Mouse (Mus musculus) midbrain, embryonic 13.5 days (tissue): ENCODE results near the gene Sart1. TPM values are rescaled to one million over a fixed set of nuclear protein-coding genes. Genes with fewer than 3 reads are reported as not detected.

ENCODE experiments used
- ATAC-seq: fragments of 200-750 bp; cut with Nextera tagmentation; 2 replicates; pipeline ENCODE4 v1.8.0; 2017; ENCODE audit warnings: mild to moderate bottlenecking, moderate TSS enrichment, moderate library complexity
- H3K27ac ChIP-seq: fragments of 300-500 bp; sonication (generic); 2 replicates; pipeline ENCODE4 v1.5.1; 2015; ENCODE audit warnings: inconsistent platforms, mild to moderate bottlenecking, moderate library complexity
- H3K27me3 ChIP-seq: fragments of 300-500 bp; sonication (generic); 2 replicates; pipeline ENCODE4 v1.6.1; 2015; ENCODE audit warnings: mild to moderate bottlenecking, inconsistent platforms
- H3K36me3 ChIP-seq: fragments of 300-500 bp; sonication (generic); 2 replicates; pipeline ENCODE4 v1.6.1; 2015; ENCODE audit warnings: mild to moderate bottlenecking, inconsistent platforms
- H3K4me1 ChIP-seq: fragments of 300-500 bp; sonication (generic); replicated peaks from 2 replicates; pipeline ENCODE4 v1.6.1; 2015; ENCODE audit warnings: inconsistent platforms
- H3K4me2 ChIP-seq: fragments of 300-500 bp; sonication (generic); replicated peaks from 2 replicates; pipeline ENCODE4 v1.6.1; 2015; ENCODE audit warnings: moderate library complexity, mild to moderate bottlenecking, inconsistent platforms
- H3K4me3 ChIP-seq: fragments of 300-500 bp; sonication (generic); replicated peaks from 2 replicates; pipeline ENCODE4 v1.5.1; 2015; ENCODE audit warnings: mild to moderate bottlenecking, inconsistent platforms
- H3K9ac ChIP-seq: fragments of 300-500 bp; sonication (generic); replicated peaks from 2 replicates; pipeline ENCODE4 v1.6.1; 2015; ENCODE audit warnings: mild to moderate bottlenecking, inconsistent platforms
- H3K9me3 ChIP-seq: fragments of 300-500 bp; sonication (generic); 2 replicates; pipeline ENCODE4 v1.6.1; 2016; ENCODE audit warnings: mild to moderate bottlenecking, inconsistent platforms
- WGBS: fragments of 180-500 bp; shearing (Covaris S2); methylation state at CpG from one replicate; pipeline ENCODE4 v1.1.7; 2015; 5-methylcytosine and 5-hydroxymethylcytosine counted together
- polyA plus RNA-seq: library from polyadenylated mRNA; unstranded; fragments of >200 nt; fragmentation: Nextera tagmentation; extraction: Ambion mirVana; gene quantifications from 2 replicates; pipeline ENCODE4 v1.2.1, GENCODE M21; 2015

The Sart1 gene
- polyA plus RNA-seq, 1 experiment from 2014 or later = 78.8 TPM

- Histone ChIP-seq H3K4me2 (peak within 1 kb of the TSS; percentile 92), H3K27me3 (no peaks in the 10 kb centered on the region), H3K27ac (peak within 1 kb of the TSS; percentile 91), H3K9me3 (no peaks in the 10 kb centered on the region), H3K4me3 (peak within 1 kb of the TSS; percentile 69), H3K9ac (peak within 1 kb of the TSS; percentile 89), H3K36me3 (peaks cover 41% of the 10 kb centered on the region), H3K4me1 (peaks cover 48% of the 10 kb centered on the region)
- 0% methylated on average over 48 of the region's 87 CpGs for WGBS
- ATAC-seq = peak; percentile 91
These were observed 36.6 kb upstream of the Sart1 start, which contains the start of the genes Drap1 and AI837181 for GRCm38 (mm10) chr19:5424782-5425741. Gene Drap1 (minus strand): TSS chr19:5424979. Gene AI837181 (plus strand): TSS chr19:5425144.

DNA sequence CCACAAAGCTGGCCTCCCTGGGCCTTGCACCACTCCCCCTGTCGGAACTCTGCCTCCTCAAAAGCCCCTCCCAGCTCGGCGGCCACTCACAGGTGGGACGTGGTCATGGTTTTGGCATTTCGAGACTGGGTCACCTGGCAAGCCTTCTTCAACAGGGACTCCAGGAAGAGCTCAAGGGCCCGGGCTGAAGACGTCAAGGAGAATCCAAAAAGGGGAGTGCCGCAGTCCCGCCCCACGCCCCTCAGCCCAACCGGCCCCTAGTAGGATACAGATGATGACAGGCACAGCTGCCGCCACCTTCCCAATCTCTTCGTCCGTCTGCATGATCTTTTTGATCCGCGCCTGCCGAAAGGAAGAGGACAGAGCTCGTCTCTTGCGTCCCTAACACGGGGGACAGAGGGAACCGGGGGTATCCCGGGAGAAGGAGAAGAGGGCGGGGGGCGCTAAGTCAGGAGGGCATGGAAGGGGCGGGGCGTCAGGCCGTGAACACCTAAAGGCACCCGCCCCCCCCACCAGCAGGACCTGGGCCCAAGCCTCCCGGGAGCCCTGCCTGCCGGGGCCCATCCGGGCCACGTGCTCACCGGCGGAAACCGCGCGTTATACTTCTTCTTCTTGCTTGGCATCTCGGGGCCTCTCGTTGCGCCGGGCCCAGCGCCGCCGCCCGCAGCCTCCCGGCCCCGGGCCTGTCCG, 35.7 kb upstream of the Sart1 start:
- H3K4me1 ChIP-seq = peaks cover 48% of the 10 kb centered on the region
- no peaks in the 10 kb centered on the region for H3K27me3 ChIP-seq
- peak overlapping the region; percentile 91 for H3K27ac ChIP-seq
- H3K9ac ChIP-seq = peak overlapping the region; percentile 89
- peaks cover 49% of the 10 kb centered on the region for H3K36me3 ChIP-seq
- peak overlapping the region; percentile 92 for H3K4me2 ChIP-seq
- peak; percentile 62 for ATAC-seq
- peak overlapping the region; percentile 69 for H3K4me3 ChIP-seq
- WGBS = 2% methylated on average over 29 of the region's 48 CpGs
- no peaks in the 10 kb centered on the region for H3K9me3 ChIP-seq

DNA sequence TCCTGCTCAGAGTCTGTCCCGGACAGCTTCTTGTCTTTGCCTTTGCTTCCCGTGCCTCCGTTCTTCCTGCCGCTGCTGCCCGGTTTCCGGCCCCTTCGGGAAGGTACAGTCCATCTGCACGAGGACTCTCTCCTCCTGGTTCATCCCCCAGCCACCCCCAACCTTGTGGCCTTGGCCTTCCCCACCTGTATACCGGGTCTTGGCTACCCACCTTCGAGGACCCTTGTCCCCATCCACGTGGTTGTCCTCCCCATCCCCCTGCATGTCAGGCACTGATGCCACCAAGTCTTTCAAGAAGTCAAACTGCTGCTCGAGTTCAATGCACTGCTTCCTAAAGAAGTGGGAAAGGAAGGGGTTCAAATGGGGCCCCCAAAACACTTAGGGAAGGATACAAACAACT, 35.1 kb upstream of the Sart1 start:
- peaks cover 48% of the 10 kb centered on the region for H3K4me1 ChIP-seq
- peak overlapping the region; percentile 92 for H3K4me2 ChIP-seq
- no peak for ATAC-seq
- peak overlapping the region; percentile 91 for H3K27ac ChIP-seq
- no peaks in the 10 kb centered on the region for H3K9me3 ChIP-seq
- peak overlapping the region; percentile 89 for H3K9ac ChIP-seq
- no peaks in the 10 kb centered on the region for H3K27me3 ChIP-seq
- 64% methylated on average over 12 of the region's 12 CpGs for WGBS
- peak overlapping the region; percentile 69 for H3K4me3 ChIP-seq
- H3K36me3 ChIP-seq = peaks cover 49% of the 10 kb centered on the region

- no peak for ATAC-seq
- Histone ChIP-seq H3K9me3 (no peaks in the 10 kb centered on the region), H3K27ac (no peak overlapping the region), H3K27me3 (no peaks in the 10 kb centered on the region), H3K4me2 (peak overlapping the region; percentile 92), H3K36me3 (peaks cover 53% of the 10 kb centered on the region), H3K4me1 (peaks cover 43% of the 10 kb centered on the region), H3K4me3 (peak overlapping the region; percentile 69), H3K9ac (peak overlapping the region; percentile 89)
- WGBS = 73% methylated on average over 9 of the region's 9 CpGs
These were observed 34.5 kb upstream of the Sart1 start for GRCm38 (mm10) chr19:5422895-5423443.

GRCm38 (mm10) chr19:5422267-5422666, 33.8 kb upstream of the Sart1 start:
- Histone ChIP-seq H3K9ac (peak overlapping the region; percentile 16; the same call in 1 of the 2 replicates), H3K4me1 (peaks cover 40% of the 10 kb centered on the region), H3K4me2 (no peak overlapping the region)

GRCm38 (mm10) chr19:5421784-5422183, 33.3 kb upstream of the Sart1 start:
- peaks cover 35% of the 10 kb centered on the region for H3K4me1 ChIP-seq
- WGBS = 96% methylated on average over 5 of the region's 5 CpGs
- H3K9ac ChIP-seq = no peak overlapping the region
- no peaks in the 10 kb centered on the region for H3K9me3 ChIP-seq
- no peak overlapping the region for H3K4me3 ChIP-seq
- H3K27me3 ChIP-seq = no peaks in the 10 kb centered on the region
- H3K27ac ChIP-seq = no peak overlapping the region
- no peak overlapping the region for H3K4me2 ChIP-seq
- ATAC-seq = no peak
- H3K36me3 ChIP-seq = peaks cover 46% of the 10 kb centered on the region

More at GRCm38 (mm10) chr19:5422267-5422666, 33.8 kb upstream of the Sart1 start:
- no peak for ATAC-seq
- WGBS = 91% methylated on average over 10 of the region's 10 CpGs
- no peaks in the 10 kb centered on the region for H3K9me3 ChIP-seq
- no peak overlapping the region; the same call in 1 of the 2 replicates for H3K4me3 ChIP-seq
- H3K36me3 ChIP-seq = peaks cover 51% of the 10 kb centered on the region
- no peaks in the 10 kb centered on the region for H3K27me3 ChIP-seq
- H3K27ac ChIP-seq = no peak overlapping the region

GRCm38 (mm10) chr19:5420579-5420978, 32.1 kb upstream of the Sart1 start:
- Histone ChIP-seq H3K27me3 (no peaks in the 10 kb centered on the region), H3K36me3 (peaks cover 38% of the 10 kb centered on the region), H3K4me3 (no peak overlapping the region), H3K9ac (no peak overlapping the region), H3K4me2 (no peak overlapping the region), H3K4me1 (peaks cover 23% of the 10 kb centered on the region), H3K27ac (no peak overlapping the region), H3K9me3 (no peaks in the 10 kb centered on the region)
- WGBS = 93% methylated on average over 6 of the region's 6 CpGs
- ATAC-seq = no peak

GRCm38 (mm10) chr19:5419630-5420029, 31.1 kb upstream of the Sart1 start:
- H3K27ac ChIP-seq = no peak overlapping the region
- H3K27me3 ChIP-seq = no peaks in the 10 kb centered on the region
- H3K4me1 ChIP-seq = peaks cover 23% of the 10 kb centered on the region
- H3K36me3 ChIP-seq = peaks cover 38% of the 10 kb centered on the region
- no peaks in the 10 kb centered on the region for H3K9me3 ChIP-seq
- H3K4me3 ChIP-seq = no peak overlapping the region
- ATAC-seq = no peak
- no peak overlapping the region for H3K4me2 ChIP-seq
- 88% methylated on average over 9 of the region's 9 CpGs for WGBS
- no peak overlapping the region for H3K9ac ChIP-seq

GRCm38 (mm10) chr19:5418750-5419466, 30.4 kb upstream of the Sart1 start:
- H3K36me3 ChIP-seq = peaks cover 38% of the 10 kb centered on the region
- H3K4me2 ChIP-seq = no peak overlapping the region

GRCm38 (mm10) chr19:5414534-5414957, 26.0 kb upstream of the Sart1 start:
- no peaks in the 10 kb centered on the region for H3K4me1 ChIP-seq
- H3K27ac ChIP-seq = no peak overlapping the region
- no peak for ATAC-seq
- no peak overlapping the region for H3K4me3 ChIP-seq
- peaks cover 7% of the 10 kb centered on the region; the same call in 1 of the 2 replicates for H3K36me3 ChIP-seq
- H3K9me3 ChIP-seq = no peaks in the 10 kb centered on the region
- no peak overlapping the region for H3K4me2 ChIP-seq
- WGBS = 61% methylated on average over 2 of the region's 2 CpGs
- H3K9ac ChIP-seq = no peak overlapping the region
- no peaks in the 10 kb centered on the region for H3K27me3 ChIP-seq

More at GRCm38 (mm10) chr19:5418750-5419466, 30.4 kb upstream of the Sart1 start:
- no peak overlapping the region for H3K4me3 ChIP-seq
- no peaks in the 10 kb centered on the region for H3K9me3 ChIP-seq
- H3K27me3 ChIP-seq = no peaks in the 10 kb centered on the region
- H3K27ac ChIP-seq = no peak overlapping the region
- H3K9ac ChIP-seq = no peak overlapping the region
- peaks cover 20% of the 10 kb centered on the region for H3K4me1 ChIP-seq
- WGBS = 91% methylated on average over 8 of the region's 8 CpGs
- no peak for ATAC-seq

DNA sequence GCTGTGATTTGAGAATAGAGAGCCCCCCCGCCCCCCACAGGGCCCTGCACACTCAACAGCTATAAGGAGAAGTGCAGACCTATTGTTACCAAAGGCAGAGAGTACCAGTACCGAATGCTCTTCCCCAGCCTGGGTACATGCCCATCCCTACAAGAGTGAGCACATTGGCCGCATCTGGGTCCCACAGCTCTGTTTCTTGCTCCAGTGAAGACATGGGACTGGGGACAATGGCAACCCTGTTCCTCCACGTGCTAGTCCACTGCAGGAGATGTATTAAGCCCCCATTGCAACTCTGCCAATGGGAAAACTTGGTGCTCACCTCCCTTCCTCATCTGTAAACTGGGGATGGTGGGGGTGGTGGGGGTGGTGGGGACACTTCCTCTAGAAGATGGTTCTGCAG, 25.3 kb upstream of the Sart1 start:
- Histone ChIP-seq H3K9ac (no peak overlapping the region), H3K27me3 (no peaks in the 10 kb centered on the region), H3K4me1 (no peaks in the 10 kb centered on the region), H3K27ac (no peak overlapping the region), H3K9me3 (no peaks in the 10 kb centered on the region), H3K36me3 (0 out of 2 replicates have a peak, but pooled peaks cover 4% of the 10 kb centered on the region), H3K4me2 (no peak overlapping the region), H3K4me3 (no peak overlapping the region)
- ATAC-seq = no peak
- 80% methylated on average over 4 of the region's 4 CpGs for WGBS
